Mouse (Mus musculus) forebrain, embryonic 12.5 days (tissue): ENCODE results near the gene Gys1. TPM values are rescaled to one million over a fixed set of nuclear protein-coding genes. Genes with fewer than 3 reads are reported as not detected.
"Not testable (repeated sequence)": the region's sequence is repeated elsewhere in the genome, so short reads cannot be mapped to it uniquely, and the experiment has no call there.

Experiments
- ATAC-seq: fragments of 200-750 bp; cut with Nextera tagmentation; 2 replicates; pipeline ENCODE4 v1.8.0; 2017; ENCODE audit warnings: moderate TSS enrichment; ENCODE audit not compliant: low FRiP score
- H3K27ac ChIP-seq: fragments of 300-500 bp; sonication (generic); 2 replicates; pipeline ENCODE4 v1.5.1; 2016; ENCODE audit warnings: mild to moderate bottlenecking
- H3K27me3 ChIP-seq: fragments of 300-500 bp; sonication (generic); 2 replicates; pipeline ENCODE4 v1.6.1; 2016; ENCODE audit warnings: mild to moderate bottlenecking
- H3K36me3 ChIP-seq: fragments of 300-500 bp; sonication (generic); replicated peaks from 2 replicates; pipeline ENCODE4 v1.6.1; 2016; ENCODE audit warnings: mild to moderate bottlenecking
- H3K4me1 ChIP-seq: fragments of 300-500 bp; sonication (generic); 2 replicates; pipeline ENCODE4 v1.6.1; 2016
- H3K4me2 ChIP-seq: fragments of 300-500 bp; sonication (generic); 2 replicates; pipeline ENCODE4 v1.6.1; 2016; ENCODE audit warnings: mild to moderate bottlenecking, moderate library complexity
- H3K4me3 ChIP-seq: fragments of 300-500 bp; sonication (generic); replicated peaks from 2 replicates; pipeline ENCODE4 v1.5.1; 2016; ENCODE audit warnings: mild to moderate bottlenecking
- H3K9ac ChIP-seq: fragments of 300-500 bp; sonication (generic); 2 replicates; pipeline ENCODE4 v1.6.1; 2016; ENCODE audit warnings: mild to moderate bottlenecking
- H3K9me3 ChIP-seq: fragments of 300-500 bp; sonication (generic); 2 replicates; pipeline ENCODE4 v1.6.1; 2016
- WGBS: fragments of 180-500 bp; shearing (Covaris S2); methylation state at CpG from one replicate; pipeline ENCODE4 v1.1.7; 2016; 5-methylcytosine and 5-hydroxymethylcytosine counted together
- polyA plus RNA-seq: library from polyadenylated mRNA; unstranded; fragments of >200 nt; fragmentation: Nextera tagmentation; extraction: Ambion mirVana; gene quantifications from 2 replicates; pipeline ENCODE4 v1.2.1, GENCODE M21; 2016

Gene Gys1
- polyA plus RNA-seq = 28.7 and 30.7 TPM in 2 replicates

GRCm38 (mm10) chr7:45434203-45435015 is at the start of gene Gys1:
Gys1 (plus strand) TSS chr7:45434844.
- H3K4me2 ChIP-seq = peak within 1 kb of the TSS; percentile 96
- ATAC-seq = peak; percentile 98
- no peaks in the 10 kb centered on the region for H3K9me3 ChIP-seq
- H3K9ac ChIP-seq = peak within 1 kb of the TSS; percentile 88
- H3K27me3 ChIP-seq = 0 out of 2 replicates have a peak, but pooled peaks cover 4% of the 10 kb centered on the region
- H3K36me3 ChIP-seq = peaks cover 29% of the 10 kb centered on the region
- H3K4me1 ChIP-seq = peaks cover 45% of the 10 kb centered on the region
- H3K27ac ChIP-seq = peak within 1 kb of the TSS; percentile 93
- peak within 1 kb of the TSS; percentile 76 for H3K4me3 ChIP-seq
- WGBS = under 1% methylated on average over 45 of the region's 45 CpGs

GRCm38 (mm10) chr7:45386077-45386476 is 48.6 kb upstream of the Gys1 start:
- Histone ChIP-seq H3K4me3 (no peak overlapping the region), H3K4me2 (no peak overlapping the region), H3K27me3 (no peaks in the 10 kb centered on the region), H3K27ac (no peak overlapping the region), H3K9ac (no peak overlapping the region), H3K4me1 (no peaks in the 10 kb centered on the region), H3K36me3 (peaks cover 96% of the 10 kb centered on the region), H3K9me3 (no peaks in the 10 kb centered on the region)
- ATAC-seq = no peak
- WGBS = 88% methylated on average over 3 of the region's 3 CpGs

GRCm38 (mm10) chr7:45395129-45395541 is 39.5 kb upstream of the Gys1 start:
- H3K27me3 ChIP-seq = no peaks in the 10 kb centered on the region
- H3K27ac ChIP-seq = peak overlapping the region; percentile 99
- H3K36me3 ChIP-seq = peaks cover 36% of the 10 kb centered on the region
- 0% methylated on average over 15 of the region's 20 CpGs for WGBS
- no peaks in the 10 kb centered on the region for H3K9me3 ChIP-seq
- H3K9ac ChIP-seq = peak overlapping the region; percentile 97
- peaks cover 22% of the 10 kb centered on the region for H3K4me1 ChIP-seq
- ATAC-seq = peak; percentile 80
- H3K4me2 ChIP-seq = peak overlapping the region; percentile 98
- H3K4me3 ChIP-seq = peak overlapping the region; percentile 85

GRCm38 (mm10) chr7:45395578-45396336 is 38.9 kb upstream of the Gys1 start, which contains the start of gene Snrnp70:
Snrnp70 (minus strand) TSS chr7:45395742.
- under 1% methylated on average over 60 of the region's 60 CpGs for WGBS
- H3K4me2 ChIP-seq = peak within 1 kb of the TSS; percentile 98
- no peaks in the 10 kb centered on the region for H3K27me3 ChIP-seq
- no peaks in the 10 kb centered on the region for H3K9me3 ChIP-seq
- H3K4me1 ChIP-seq = peaks cover 22% of the 10 kb centered on the region
- H3K9ac ChIP-seq = peak within 1 kb of the TSS; percentile 97
- ATAC-seq = peak; percentile 97
- H3K4me3 ChIP-seq = peak within 1 kb of the TSS; percentile 85
- H3K36me3 ChIP-seq = peaks cover 30% of the 10 kb centered on the region
- H3K27ac ChIP-seq = peak within 1 kb of the TSS; percentile 99

GRCm38 (mm10) chr7:45396337-45396775 is 38.3 kb upstream of the Gys1 start:
- H3K27me3 ChIP-seq = not testable (repeated sequence)
- 6% methylated on average over 3 of the region's 3 CpGs for WGBS
- peak; percentile 22; the same call in 1 of the 2 replicates for ATAC-seq

GRCm38 (mm10) chr7:45396787-45397186 is 37.9 kb upstream of the Gys1 start:
- no peak overlapping the region for H3K27ac ChIP-seq
- no peak overlapping the region for H3K9ac ChIP-seq
- no peak overlapping the region for H3K4me3 ChIP-seq
- peaks cover 22% of the 10 kb centered on the region for H3K4me1 ChIP-seq
- H3K9me3 ChIP-seq = no peaks in the 10 kb centered on the region
- ATAC-seq = no peak
- H3K4me2 ChIP-seq = no peak overlapping the region
- 0 out of 2 replicates have a peak, but pooled peaks cover 2% of the 10 kb centered on the region for H3K27me3 ChIP-seq
- WGBS = 80% methylated on average over 2 of the region's 2 CpGs
- peaks cover 22% of the 10 kb centered on the region for H3K36me3 ChIP-seq

More at GRCm38 (mm10) chr7:45396337-45396775, 38.3 kb upstream of the Gys1 start:
- not testable (repeated sequence) for H3K9ac ChIP-seq, H3K9me3 ChIP-seq
- peaks cover 22% of the 10 kb centered on the region for H3K4me1 ChIP-seq
- H3K27ac ChIP-seq = peak overlapping the region; percentile 99
- peaks cover 26% of the 10 kb centered on the region for H3K36me3 ChIP-seq
- H3K4me3 ChIP-seq = peak overlapping the region; percentile 85
- H3K4me2 ChIP-seq = peak overlapping the region; percentile 64

- Histone ChIP-seq H3K4me1 (peaks cover 10% of the 10 kb centered on the region), H3K9me3 (no peaks in the 10 kb centered on the region), H3K27ac (no peak overlapping the region), H3K27me3 (peaks cover 32% of the 10 kb centered on the region), H3K36me3 (no peaks in the 10 kb centered on the region), H3K4me2 (no peak overlapping the region), H3K9ac (no peak overlapping the region), H3K4me3 (no peak overlapping the region)
- ATAC-seq = no peak
- 72% methylated on average over 10 of the region's 10 CpGs for WGBS
These were observed 33.0 kb upstream of the Gys1 start for GRCm38 (mm10) chr7:45401521-45402085.

GRCm38 (mm10) chr7:45403532-45404261 is 30.9 kb upstream of the Gys1 start:
- no peak for ATAC-seq
- WGBS = 47% methylated on average over 6 of the region's 6 CpGs

GRCm38 (mm10) chr7:45405091-45406075 is 29.3 kb upstream of the Gys1 start, which contains the start of gene Kcna7:
Kcna7 (plus strand) TSS chr7:45405653.
- H3K4me1 ChIP-seq = peaks cover 13% of the 10 kb centered on the region
- H3K27me3 ChIP-seq = peaks cover 69% of the 10 kb centered on the region
- no peak within 1 kb of the TSS for H3K27ac ChIP-seq
- H3K4me3 ChIP-seq = peak within 1 kb of the TSS; percentile 33
- no peak for ATAC-seq
- H3K4me2 ChIP-seq = peak within 1 kb of the TSS; percentile 46
- 12% methylated on average over 28 of the region's 28 CpGs for WGBS
- no peaks in the 10 kb centered on the region for H3K36me3 ChIP-seq
- 0 out of 2 replicates have a peak within 1 kb of the TSS, but pooled peaks have one; percentile 25 for H3K9ac ChIP-seq
- no peaks in the 10 kb centered on the region for H3K9me3 ChIP-seq

More at GRCm38 (mm10) chr7:45403532-45404261, 30.9 kb upstream of the Gys1 start:
- Histone ChIP-seq H3K27ac (no peak overlapping the region), H3K4me1 (peaks cover 13% of the 10 kb centered on the region), H3K9ac (no peak overlapping the region), H3K36me3 (no peaks in the 10 kb centered on the region), H3K4me2 (no peak overlapping the region), H3K27me3 (peaks cover 53% of the 10 kb centered on the region), H3K4me3 (no peak overlapping the region), H3K9me3 (no peaks in the 10 kb centered on the region)

- Histone ChIP-seq H3K27me3 (peaks cover 80% of the 10 kb centered on the region), H3K9me3 (no peaks in the 10 kb centered on the region), H3K9ac (peak overlapping the region; percentile 25; the same call in 1 of the 2 replicates), H3K36me3 (no peaks in the 10 kb centered on the region), H3K4me2 (peak overlapping the region; percentile 46), H3K27ac (no peak overlapping the region), H3K4me3 (peak overlapping the region; percentile 33), H3K4me1 (peaks cover 13% of the 10 kb centered on the region)
- ATAC-seq = no peak
- WGBS = 4% methylated on average over 107 of the region's 114 CpGs
These were observed 28.2 kb upstream of the Gys1 start for GRCm38 (mm10) chr7:45406157-45407156.
